Mouse (Mus musculus) heart, embryonic 15.5 days (tissue): ENCODE results near the gene Erich2. TPM values are rescaled to one million over a fixed set of nuclear protein-coding genes. Genes with fewer than 3 reads are reported as not detected.

Experiments
- ATAC-seq: fragments of 200-750 bp; cut with Nextera tagmentation; replicated peaks from 2 replicates; pipeline ENCODE4 v1.8.0; 2017; ENCODE audit warnings: low read depth, moderate TSS enrichment; ENCODE audit not compliant: insufficient number of reproducible peaks, insufficient read depth, low FRiP score
- H3K27ac ChIP-seq: fragments of 300-500 bp; sonication (generic); 2 replicates; pipeline ENCODE4 v1.5.1; 2015; ENCODE audit warnings: mild to moderate bottlenecking, inconsistent platforms
- H3K27me3 ChIP-seq: fragments of 300-500 bp; sonication (generic); 2 replicates; pipeline ENCODE4 v1.6.1; 2015; ENCODE audit warnings: inconsistent platforms
- H3K36me3 ChIP-seq: fragments of 300-500 bp; sonication (generic); 2 replicates; pipeline ENCODE4 v1.6.1; 2015; ENCODE audit warnings: mild to moderate bottlenecking, inconsistent platforms
- H3K4me1 ChIP-seq: fragments of 300-500 bp; sonication (generic); replicated peaks from 2 replicates; pipeline ENCODE4 v1.6.1; 2015; ENCODE audit warnings: inconsistent platforms
- H3K4me2 ChIP-seq: fragments of 300-500 bp; sonication (generic); 2 replicates; pipeline ENCODE4 v1.6.1; 2015; ENCODE audit warnings: inconsistent platforms, mild to moderate bottlenecking, moderate library complexity
- H3K4me3 ChIP-seq: fragments of 300-500 bp; sonication (generic); 2 replicates; pipeline ENCODE4 v1.5.1; 2015; ENCODE audit warnings: mild to moderate bottlenecking, inconsistent platforms
- H3K9ac ChIP-seq: fragments of 300-500 bp; sonication (generic); 2 replicates; pipeline ENCODE4 v1.6.1; 2015; ENCODE audit warnings: mild to moderate bottlenecking, inconsistent platforms
- H3K9me3 ChIP-seq: fragments of 300-500 bp; sonication (generic); replicated peaks from 2 replicates; pipeline ENCODE4 v1.6.1; 2016; ENCODE audit warnings: inconsistent platforms
- WGBS: fragments of 180-500 bp; shearing (Covaris S2); methylation state at CpG from one replicate; pipeline ENCODE4 v1.1.7; 2015; ENCODE audit warnings: mixed read lengths; 5-methylcytosine and 5-hydroxymethylcytosine counted together
- polyA plus RNA-seq: library from polyadenylated mRNA; unstranded; fragments of >200 nt; fragmentation: Nextera tagmentation; extraction: Ambion mirVana; gene quantifications from 2 replicates; pipeline ENCODE4 v1.2.1, GENCODE M21; 2015

Erich2 gene
- polyA plus RNA-seq, 1 experiment from 2014 or later, result 0.66 TPM

DNA sequence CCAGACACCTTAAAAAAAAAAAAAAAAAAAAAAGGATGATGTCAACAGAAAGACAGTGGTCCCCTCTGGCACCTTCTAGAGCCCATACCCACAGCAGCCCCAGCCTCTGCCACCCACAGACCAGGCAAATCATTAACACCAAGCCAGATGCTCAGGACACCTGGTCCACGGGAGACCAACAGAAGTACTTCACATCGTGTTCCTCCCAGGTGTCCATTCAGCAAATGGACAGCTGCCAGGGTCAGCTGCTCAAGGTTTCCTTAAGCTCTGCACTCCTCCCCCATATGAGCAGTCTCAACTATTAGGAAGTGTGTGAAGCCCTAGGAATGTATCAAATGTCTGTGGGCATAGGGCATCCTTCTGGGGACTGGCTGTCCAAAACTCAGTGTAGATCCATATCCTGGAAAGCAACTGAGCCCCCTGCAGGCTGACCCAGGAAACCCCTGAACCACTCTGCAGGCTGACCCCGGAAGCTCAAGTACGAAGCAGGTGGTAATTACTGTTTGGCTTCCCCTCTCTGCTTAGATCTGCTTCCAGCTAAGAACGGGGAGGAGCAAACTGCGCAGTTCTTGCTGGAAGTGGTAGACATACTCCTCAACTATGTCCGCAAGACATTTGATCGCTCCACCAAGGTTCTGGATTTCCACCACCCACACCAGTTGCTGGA lies 65.1 kb downstream of the Erich2 start:
- no peaks in the 10 kb centered on the region for H3K36me3 ChIP-seq
- no peak overlapping the region for H3K4me3 ChIP-seq
- no peak overlapping the region for H3K4me2 ChIP-seq
- no peaks in the 10 kb centered on the region for H3K9me3 ChIP-seq
- no peak overlapping the region for H3K9ac ChIP-seq
- peaks cover 32% of the 10 kb centered on the region for H3K27me3 ChIP-seq
- WGBS, result 76% methylated on average over 8 of the region's 8 CpGs
- no peak overlapping the region for H3K27ac ChIP-seq
- peaks cover 6% of the 10 kb centered on the region for H3K4me1 ChIP-seq
- ATAC-seq, result no peak

GRCm38 (mm10) chr2:70588200-70588599 lies 79.6 kb downstream of the Erich2 start:
- no peaks in the 10 kb centered on the region for H3K9me3 ChIP-seq
- no peaks in the 10 kb centered on the region for H3K4me1 ChIP-seq
- H3K36me3 ChIP-seq, result no peaks in the 10 kb centered on the region
- H3K27ac ChIP-seq, result no peak overlapping the region
- no peak overlapping the region for H3K9ac ChIP-seq
- ATAC-seq, result no peak
- no peak overlapping the region for H3K4me3 ChIP-seq
- no peak overlapping the region for H3K4me2 ChIP-seq
- no peaks in the 10 kb centered on the region for H3K27me3 ChIP-seq
- whole genome bisulfite sequencing, result 89% methylated on average over 6 of the region's 6 CpGs

Other genes with a start within 250 kb of the Erich2 start
- gene Sp5, start 33.9 kb upstream of the Erich2 start, polyA plus RNA-seq, result 0.55 and 1.1 TPM in 2 replicates
- 0.20 and 0.32 TPM in 2 replicates for gene Gad1, start 44.3 kb downstream of the Erich2 start, polyA plus RNA-seq
- 113 and 136 TPM in 2 replicates for gene Gorasp2, start 152.8 kb downstream of the Erich2 start, polyA plus RNA-seq
- gene Gm26558, start 153.3 kb downstream of the Erich2 start, polyA plus RNA-seq, result 2.4 and 2.6 TPM in 2 replicates